Mouse (Mus musculus) T-helper 17 cell (primary cell): Measurements from ENCODE around the gene Slc6a5.

ENCODE experiments used
- in situ Hi-C, 2 experiments: fragments of 300-600 bp; cut with MboI, MseI; formaldehyde crosslinking; loops; 1 replicate in 1 of 2; 2 replicates in 1 of 2; pipeline ENCODE4 v1.15.1; 2025; ENCODE audit warnings: high pct_unique_total_duplicates in 2 of 2

Gene Slc6a5

DNA sequence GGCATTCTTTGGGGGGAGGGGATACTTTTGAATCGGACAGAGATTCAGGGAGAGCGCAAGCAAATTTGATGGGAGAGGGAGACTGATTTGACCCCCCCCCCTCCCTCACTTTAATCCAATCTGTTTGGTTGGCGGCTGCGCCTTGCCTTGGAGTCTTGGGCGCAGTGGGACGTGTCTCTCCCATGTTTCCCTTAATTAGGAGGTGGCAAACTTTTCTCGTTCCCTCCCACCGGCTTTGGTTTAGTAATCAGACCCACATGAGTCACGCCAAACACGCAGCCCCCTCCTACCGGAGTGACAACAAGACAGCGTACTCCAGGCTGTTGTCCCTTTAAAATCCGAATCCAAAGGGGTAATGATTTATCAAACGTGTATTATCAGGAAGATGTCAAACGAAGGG lies at the start of gene Slc6a5:
Gene Slc6a5, plus strand, starts transcription at position 297 of the 400 bp plus-strand sequence.
- in situ Hi-C loops: loop anchor here in 1 of 2 experiments (10.0 kb wide), 1 partner anchor 285 kb away; no protein-coding TSS in a partner anchor

GRCm38 (mm10) chr7:49861196-49861595 lies 48.8 kb upstream of the Slc6a5 start:
- in situ Hi-C loops: no loop called here

DNA sequence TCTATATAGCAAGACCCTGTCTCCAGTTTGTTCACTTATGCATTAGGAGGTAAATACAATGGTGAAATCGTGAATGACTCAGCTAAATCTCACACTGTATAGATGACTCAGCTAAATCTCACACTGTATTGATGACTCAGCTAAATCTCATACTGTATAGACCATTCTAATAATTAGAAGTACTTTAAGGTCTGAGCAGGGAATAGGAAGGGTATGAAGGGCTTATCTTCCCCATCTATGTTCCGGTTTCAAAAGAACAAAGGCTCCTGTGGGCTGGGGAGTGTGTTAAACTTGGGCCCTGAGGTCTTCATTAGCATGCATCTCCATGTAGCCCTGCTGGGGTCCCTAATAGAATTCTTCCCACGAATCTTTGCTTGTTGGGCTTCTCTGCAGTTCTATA lies 46.2 kb upstream of the Slc6a5 start:
- in situ Hi-C loops: no loop called here

DNA sequence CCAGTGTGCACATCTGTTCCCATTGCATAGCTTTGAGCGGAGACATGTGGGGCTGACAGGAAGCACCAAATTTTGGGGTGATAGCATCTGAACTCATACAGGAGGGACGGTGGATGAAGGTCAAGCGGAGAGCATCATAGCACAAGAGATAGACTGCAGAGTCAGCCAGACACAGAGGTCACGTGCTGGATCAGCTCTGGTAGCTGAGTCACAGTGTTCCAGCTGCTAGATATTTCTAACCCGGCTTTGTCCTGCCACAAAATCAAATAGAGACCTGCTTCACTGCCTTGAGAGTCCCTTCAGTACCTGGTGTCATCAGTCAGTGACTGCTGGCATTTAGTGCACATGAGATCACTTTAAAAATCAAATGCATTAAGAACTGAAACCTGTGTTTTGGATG lies 40.3 kb upstream of the Slc6a5 start:
- in situ Hi-C loops: no loop called here

DNA sequence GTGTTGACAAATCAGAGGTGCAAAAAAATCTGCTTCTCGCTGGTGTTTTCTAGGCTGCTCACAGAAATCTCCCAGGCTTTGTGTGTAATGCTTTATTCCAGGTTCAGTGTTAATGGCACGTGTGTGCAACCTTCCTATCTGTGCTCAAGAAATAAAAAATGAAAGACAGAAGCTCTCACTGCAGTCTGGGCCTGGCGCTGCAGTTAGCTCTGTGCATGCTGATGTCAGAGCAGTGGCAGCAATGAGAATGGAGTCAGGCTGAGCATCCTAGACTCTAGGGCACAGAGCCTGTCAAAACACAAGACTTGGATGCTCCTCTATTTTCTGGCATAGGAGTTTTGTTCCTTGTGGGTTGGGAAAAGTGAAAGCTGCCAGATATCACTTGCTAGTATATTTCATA lies 39.7 kb upstream of the Slc6a5 start:
- in situ Hi-C loops: no loop called here

- in situ Hi-C loops: no loop called here
Measured at GRCm38 (mm10) chr7:49877307-49877706, 32.6 kb upstream of the Slc6a5 start.

- in situ Hi-C loops: no loop called here
Measured at GRCm38 (mm10) chr7:49879051-49879450, 30.9 kb upstream of the Slc6a5 start.

DNA sequence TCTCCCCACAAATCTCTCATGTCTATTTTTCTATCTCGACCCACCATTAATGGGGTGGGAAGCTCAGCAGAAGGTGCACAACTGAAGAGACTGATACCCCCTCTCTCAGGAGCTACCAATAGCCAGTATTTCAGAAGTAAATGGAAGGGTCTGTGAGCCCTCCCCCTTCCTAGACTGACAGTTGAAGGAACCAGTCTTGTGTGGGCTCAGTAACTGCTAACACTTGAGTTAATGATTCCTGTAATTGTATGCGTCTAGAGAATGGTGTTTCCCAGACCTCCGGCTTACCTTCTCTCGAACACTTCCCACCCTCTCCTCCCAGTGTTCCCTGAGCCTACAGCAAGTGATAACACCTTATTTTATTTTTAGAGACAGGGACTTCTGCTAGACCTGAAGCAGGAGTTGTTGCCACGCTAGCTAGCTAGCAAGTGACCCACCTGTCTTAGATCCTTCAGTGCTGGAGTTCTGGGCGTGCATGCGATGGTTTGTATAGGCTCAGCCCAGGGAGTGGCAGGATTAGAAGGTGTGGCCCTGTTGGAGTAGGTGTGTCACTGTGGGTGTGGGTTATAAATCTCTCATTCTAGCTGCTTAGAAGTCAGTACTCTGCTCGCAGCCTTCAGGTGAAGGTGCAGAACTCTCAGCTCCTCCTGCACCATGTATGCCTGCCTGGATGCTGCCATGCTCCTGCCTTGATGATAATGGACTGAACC lies 29.8 kb upstream of the Slc6a5 start:
- in situ Hi-C loops: no loop called here

- in situ Hi-C loops: no loop called here
Measured at GRCm38 (mm10) chr7:49882288-49882687, 27.7 kb upstream of the Slc6a5 start.

DNA sequence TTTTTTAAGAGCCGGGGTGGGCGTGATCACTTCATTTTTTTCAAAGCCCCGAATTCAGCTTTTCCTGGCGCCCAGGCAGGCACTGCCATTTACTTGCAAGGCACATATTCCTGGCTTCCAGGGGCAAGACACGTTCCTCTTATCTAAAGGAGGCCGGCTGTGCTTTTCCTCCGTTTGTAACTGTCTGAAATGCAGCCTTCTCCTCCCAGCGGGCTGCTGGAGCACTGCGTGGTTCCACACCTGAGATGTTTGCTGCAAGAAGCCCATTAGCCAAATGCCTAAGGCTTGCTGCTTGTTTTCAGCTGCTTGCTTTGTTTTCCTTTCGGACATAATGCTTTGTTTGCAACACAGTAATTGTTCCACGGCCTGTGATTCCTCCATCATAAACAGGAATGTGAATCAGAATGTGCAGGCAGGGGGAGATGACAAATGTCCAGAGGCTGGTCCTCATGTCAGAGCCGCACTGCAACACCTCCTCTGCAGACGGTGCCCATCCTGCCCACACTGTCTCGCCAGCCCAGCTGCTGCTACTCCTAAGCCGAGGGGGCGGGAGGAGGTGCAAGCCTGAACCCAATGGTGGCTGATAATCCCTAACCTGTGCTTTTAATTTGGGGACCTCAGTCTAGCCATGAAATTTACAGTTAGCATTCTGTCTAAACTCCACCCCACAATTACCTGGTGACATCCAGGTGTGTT lies 27.1 kb upstream of the Slc6a5 start:
- in situ Hi-C loops: no loop called here

DNA sequence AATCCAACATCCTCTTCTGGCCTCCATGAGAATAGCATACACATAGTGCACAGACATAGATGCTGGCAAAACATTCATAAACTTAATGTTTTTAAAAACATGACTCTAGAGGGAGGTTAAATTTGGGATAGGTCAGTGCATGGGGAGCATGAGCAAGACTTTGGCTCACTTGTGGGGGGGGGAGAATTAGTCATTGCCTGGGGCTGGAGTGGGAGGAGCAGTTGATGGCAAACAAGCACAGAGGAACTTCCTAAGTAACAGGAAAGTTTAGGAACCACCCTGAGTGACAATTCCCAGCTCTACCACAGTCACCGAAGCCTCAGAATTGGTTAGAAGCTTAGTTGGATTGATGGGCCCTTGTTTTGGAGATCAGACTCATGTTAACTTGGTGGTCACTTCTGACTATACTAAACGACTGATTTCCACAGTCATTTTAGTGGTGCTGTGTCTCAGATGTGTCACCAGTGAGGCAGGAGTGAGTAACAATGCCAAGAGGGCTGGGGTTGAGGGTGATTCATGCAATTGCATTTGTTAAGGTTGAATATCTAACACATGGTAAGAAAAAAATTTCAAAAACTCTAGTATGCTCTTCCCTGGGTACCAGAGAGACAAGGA lies 22.1 kb upstream of the Slc6a5 start:
- in situ Hi-C loops: no loop called here

DNA sequence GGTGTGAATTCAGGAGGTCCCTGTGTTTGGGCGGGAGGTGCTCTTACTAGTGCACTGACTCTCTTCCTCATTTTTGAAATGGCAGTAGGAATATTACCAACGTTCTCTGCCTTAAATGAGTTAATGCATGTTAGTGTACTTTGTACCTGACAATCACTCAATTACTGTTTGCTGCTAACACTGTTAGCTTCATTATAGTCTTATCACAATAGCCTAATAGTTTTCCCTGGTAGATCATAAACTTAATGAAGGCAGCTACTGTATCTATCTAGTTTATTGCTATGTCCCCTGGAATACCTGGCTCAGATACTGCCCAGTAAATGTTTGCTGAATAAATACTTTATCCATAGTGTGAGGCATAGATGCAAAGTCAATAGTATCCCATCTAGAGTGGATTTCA lies 15.2 kb upstream of the Slc6a5 start:
- in situ Hi-C loops: no loop called here

DNA sequence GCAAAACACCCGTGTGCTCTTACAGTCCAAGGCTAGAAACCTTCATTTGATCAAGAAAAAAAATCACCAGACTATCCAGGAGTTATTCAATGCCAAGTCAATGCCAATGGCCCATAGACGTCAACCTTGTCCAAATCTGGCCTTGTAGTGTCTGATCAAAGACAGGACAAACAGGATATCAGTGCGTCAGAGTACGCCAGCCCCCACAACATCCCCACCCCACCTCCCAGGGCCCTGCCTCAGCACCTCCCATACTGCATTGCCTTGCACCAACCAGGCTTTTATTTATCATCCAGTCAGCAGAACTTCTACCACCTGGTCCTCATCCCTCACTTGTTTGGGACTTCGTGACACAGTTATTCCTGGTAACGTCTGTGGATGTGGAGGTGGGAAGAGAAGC lies 14.7 kb upstream of the Slc6a5 start:
- in situ Hi-C loops: no loop called here

GRCm38 (mm10) chr7:49902003-49902552 lies 7.9 kb upstream of the Slc6a5 start:
- in situ Hi-C loops: no loop called here

DNA sequence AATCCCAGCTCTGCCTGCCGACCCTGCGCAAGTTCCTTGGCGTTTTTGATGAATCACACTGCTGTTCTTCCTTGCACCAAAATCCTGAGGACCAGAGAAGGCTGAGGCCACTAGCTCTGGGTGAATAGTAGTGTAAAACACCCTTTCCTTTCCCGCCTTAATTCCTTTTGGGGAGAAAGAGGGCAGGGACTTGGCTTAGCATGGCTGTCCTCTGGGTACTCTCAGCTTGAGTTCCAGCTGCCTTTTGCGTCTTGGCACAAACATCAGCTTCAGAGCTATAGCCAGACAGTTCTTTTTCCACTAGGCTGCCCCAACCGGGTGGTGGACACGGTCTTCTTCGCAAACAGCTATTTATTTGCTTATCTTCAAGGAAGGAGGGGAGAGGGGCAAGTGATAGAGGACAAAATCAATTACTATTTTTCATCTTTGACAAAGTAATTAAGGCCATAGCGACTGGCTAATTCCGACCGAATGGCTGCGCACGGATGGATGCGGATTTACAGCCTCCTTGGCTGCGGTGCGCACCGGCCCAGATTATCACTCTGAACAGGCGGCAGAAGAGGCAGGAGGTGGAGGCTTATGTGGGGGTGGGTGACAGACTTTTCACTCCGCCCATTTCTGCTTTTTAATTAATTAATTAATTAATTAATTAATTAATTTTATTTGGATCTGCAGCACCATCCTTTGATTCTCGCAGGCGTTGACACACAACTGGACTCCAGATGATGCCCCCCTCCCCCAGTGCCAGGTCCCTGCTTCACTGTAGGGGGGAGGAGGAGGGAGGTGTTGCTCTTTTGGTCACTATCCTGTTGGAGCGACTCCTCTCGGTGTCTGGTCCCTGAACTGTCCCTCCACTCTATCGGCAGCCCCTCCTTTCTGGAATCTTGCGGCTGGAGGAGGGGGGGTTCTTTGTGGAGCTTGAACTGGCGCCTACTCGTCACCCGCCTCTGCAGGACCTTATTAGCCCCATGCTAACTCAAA lies 2.5 kb upstream of the Slc6a5 start:
- in situ Hi-C loops: no loop called here

DNA sequence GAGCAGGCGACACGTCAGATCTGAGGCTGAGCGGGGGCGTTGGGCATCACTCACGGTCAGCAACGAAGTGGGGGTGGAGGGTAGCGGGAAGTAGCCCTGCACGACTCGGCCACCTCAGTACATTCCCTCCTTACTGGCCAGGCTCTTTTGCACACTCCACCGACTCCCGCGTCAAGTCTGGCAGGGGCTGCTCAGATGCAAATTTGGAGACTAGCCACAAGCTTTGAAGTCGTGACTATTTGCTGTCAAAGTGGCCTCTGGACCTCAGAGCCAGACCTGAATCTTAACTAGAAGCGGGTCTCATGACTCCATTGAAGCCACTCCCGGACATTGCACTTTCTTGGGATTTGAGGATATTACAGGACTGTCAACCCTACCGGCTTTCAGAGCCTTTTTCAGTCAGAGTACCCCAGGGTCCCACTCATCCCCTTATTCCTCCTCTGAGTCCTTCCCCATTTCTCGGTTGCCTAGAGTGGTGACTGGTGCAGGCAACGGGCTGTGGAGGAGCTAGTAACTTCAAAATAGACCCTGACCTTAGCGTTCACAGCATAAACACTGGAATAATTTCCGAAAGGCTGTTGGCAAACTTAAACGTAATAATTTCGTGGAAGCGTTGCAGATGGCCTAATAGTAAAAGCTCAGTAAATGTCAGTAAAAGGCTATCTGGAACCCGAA lies 1.6 kb upstream of the Slc6a5 start:
- in situ Hi-C loops: no loop called here

GRCm38 (mm10) chr7:49908990-49909411 lies 945 bp upstream of the Slc6a5 start:
- in situ Hi-C loops: no loop called here

DNA sequence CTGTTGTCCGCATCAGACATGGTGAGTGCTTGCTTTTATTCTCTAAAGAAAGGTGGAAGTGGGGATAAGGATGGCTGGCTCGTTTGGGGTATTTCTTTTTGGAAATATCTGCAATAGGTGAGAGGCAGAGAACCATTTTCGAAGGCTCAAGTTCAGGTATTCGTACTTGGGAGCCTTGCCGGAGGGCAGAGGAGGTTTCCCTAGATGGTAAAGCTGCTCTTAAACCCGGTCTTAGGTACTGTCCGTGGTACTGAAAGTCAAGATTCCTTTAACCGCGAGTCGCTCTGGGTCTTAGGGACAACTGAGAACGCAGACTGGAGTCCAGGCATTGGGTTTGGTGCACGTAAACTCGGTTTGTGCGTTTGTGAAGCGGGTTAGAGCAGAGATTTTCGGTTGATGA lies 415 bp downstream of the Slc6a5 start:
- in situ Hi-C loops: loop anchor here in 1 of 2 experiments (10.0 kb wide), 1 partner anchor 286 kb away; no protein-coding TSS in a partner anchor

DNA sequence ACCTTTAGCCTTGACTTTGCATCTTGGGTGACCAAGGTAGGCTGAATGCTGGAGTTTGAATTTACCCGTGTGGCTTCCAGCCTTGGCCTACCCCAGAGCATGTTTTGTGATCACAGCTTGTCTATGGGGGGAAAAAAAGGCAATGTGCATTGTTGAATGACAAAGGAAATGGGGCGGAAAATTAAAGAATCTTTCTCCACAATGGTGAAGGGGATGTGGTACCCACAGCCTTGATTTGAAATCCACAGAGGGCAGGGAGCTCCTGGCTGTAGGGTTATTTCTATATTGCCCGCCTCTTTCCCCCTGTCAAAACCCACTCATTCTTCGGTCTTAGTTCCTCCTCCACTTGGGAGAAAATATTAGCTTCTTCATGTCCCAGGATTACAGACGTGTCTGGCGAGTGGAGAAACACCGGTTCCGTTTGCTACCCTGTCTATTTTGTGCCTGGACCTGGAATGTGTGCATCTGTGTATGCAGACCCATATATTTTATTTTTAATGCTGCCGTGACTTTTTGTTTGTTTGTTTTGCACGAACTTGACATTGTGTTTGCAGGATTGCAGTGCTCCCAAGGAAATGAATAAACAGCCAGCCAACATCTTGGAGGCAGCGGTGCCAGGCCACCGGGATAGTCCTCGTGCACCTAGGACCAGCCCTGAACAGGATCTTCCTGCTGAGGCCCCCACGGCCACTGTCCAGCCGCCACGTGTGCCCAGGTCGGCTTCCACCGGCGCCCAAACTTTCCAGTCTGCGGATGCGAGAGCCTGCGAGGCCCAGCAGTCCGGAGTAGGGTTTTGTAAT lies 1.4 kb downstream of the Slc6a5 start:
- in situ Hi-C loops: loop anchor here in 1 of 2 experiments (10.0 kb wide), 1 partner anchor 287 kb away; no protein-coding TSS in a partner anchor

DNA sequence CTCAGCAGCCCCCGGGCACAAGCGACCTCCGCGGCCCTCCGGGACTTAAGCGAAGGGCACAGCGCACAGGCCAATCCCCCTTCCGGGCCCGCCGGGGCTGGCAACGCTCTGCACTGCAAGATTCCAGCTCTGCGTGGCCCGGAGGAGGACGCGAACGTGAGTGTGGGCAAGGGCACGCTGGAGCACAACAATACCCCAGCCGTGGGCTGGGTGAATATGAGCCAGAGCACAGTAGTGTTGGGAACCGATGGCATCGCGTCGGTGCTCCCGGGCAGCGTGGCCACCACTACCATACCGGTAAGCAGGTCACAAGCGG lies 2.0 kb downstream of the Slc6a5 start:
- in situ Hi-C loops: loop anchor here in 1 of 2 experiments (10.0 kb wide), 1 partner anchor 287 kb away; no protein-coding TSS in a partner anchor
